Mouse (Mus musculus): ENCODE measurements around the gene 4921507P07Rik.
"Not testable (repeated sequence)": the region's sequence is repeated elsewhere in the genome, so short reads cannot be mapped to it uniquely, and the experiment has no call there.

The 4921507P07Rik gene

DNA sequence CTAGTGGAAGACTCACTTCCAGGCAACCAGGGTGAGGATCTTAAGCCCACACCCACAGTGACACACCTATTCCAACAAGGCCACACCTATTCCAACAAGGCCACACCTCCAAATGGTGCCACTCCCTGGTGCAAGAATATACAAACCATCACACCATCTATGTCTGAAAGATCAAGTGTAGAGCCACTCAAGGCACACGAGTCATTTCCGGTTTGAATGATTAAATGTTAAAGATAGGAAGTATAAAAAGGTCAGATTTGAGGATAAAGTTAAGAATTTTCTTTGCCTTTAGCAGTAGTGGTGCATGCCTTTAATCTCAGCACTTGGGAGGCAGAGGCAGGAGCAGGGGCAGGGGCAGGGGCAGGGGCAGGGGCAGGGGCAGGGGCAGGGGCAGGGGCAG lies 42.2 kb downstream of the 4921507P07Rik start:
- DNase-seq: not testable (repeated sequence)

DNA sequence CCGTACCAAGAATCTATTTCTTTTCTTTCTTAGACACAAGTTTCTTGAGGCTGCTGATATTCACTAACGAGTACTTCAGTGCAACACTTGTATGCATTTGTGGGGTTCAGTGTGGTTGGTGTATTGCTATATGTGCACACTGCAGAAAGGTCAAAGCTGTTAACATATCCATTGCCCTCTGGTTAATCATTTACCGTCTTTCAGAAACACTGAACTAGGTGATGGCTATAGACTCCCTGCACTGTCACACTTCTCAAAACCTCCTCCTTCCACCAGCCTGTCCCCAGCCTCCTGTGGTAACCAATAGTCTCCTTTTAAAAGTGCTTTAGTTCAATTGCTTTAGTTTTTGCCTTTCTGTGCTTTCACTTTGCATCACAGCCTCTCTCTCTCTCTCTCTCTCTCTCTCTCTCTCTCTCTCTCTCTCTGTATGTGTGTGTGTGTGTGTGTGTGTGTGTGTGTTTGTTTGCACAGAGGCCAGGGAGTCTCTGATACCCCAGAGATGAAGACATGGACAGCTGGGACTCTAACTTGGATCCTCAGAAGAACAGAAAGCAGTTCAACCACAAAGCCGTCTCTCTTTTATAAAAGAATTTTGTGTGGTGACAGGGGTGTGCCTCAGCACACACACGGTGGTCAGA lies 43.4 kb downstream of the 4921507P07Rik start:
- no peak for DNase-seq

DNA sequence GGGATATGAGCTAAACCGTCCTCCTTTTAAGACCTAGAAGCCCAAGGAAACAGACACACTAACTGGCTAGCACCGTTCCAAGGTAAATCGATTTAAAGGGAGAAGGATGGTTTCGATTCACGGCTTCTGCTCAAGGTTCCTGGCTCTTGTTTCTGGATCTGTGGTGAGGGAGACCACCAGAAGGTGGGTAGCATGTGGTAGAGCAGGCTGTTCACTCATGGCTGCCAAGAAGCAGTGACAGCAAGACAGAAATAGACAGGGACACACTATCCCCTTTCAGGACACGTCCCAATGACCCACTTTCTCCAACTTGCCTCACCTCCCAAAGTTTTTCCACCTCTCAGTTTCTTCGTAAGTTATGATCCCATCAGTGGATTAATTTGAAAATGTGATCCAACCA lies 46.6 kb downstream of the 4921507P07Rik start:
- no peak for DNase-seq

DNA sequence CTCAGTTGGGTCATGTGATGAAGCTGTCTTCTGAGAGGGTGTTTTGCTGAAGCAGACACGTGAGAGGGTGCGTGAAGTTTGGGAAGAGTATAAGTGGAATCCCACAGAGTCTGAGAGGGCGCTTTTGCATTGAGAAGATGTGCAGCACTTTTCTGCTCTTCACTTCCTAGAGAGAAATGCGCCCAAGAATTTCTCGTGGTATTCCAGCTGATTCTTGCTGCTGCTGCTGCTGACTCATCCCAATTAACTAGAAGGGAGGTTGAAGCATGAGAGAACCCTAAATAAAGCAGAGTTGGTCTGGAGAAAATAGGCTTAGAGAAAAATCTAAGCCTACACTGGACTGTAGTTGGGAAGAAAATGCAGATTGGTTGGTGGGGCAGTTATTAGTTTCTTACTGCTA lies 47.4 kb downstream of the 4921507P07Rik start:
- DNase-seq: no peak

DNA sequence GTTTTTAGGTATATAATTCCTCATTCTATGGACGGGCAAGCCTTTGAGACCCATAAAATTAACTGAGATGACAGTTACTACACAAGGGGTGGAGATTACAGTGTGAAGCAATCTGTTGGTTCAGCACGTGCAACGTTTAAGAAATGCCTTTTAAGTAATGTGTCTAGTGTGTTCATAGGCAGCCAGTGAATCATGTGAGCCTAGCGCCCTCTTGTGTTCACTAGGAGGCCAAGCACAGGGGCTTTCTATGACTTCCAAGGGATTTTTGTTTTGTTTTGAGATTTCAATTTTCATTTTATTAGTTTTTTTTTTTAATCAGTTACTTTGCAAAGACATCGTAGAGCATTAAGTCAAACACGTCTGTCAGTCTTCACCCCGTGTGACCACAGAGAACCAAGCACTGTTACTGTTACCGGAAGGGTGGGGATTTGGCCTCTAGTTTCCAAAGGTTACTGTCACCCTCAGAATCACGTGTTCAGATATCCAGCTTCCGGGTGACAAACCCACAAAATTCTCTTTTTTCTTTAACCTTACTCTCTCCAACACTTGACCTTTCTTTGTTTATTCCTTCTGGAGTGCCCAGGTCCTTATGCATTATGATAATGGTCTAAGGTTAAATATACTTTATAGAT lies 50.9 kb downstream of the 4921507P07Rik start:
- DNase-seq: peak; percentile 49

DNA sequence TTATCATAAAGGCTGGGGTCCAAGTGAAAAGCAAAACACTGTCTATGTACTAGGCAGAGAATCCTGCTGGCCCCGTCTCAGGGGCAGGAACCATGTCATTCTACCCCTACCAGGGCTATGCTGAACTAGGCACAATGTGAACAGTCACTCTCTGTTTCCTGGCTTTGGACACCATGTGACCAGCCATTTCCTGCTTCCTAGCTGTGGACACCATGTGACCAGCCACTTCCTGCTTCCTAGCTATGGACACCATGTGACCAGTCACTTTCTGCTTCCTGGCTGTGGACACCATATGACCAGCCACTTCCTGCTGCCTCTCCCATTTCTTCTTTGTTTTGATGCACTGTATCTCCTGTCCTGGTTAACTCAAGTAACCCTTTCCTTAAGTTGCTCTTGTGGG lies 53.9 kb downstream of the 4921507P07Rik start:
- DNase-seq: no peak

DNA sequence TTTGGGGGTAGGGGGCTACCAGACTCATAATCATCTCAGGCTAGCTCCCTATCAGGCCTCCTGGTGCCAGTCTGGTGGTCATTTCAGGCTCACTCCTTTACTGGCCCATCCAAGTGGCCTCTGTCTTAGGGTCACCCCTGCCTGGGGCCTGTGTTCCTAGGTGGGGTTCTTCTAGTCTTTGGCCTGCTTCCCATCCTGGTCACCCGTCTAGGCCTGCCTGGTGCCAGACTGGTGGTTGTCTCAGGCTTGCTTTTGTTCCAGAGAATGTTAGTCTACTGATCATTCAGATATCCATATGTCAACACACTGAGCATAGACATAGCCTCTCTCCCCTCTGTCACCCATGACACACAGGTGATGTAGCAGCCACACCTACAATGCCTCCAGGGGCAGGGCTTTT lies 56.8 kb downstream of the 4921507P07Rik start:
- no peak for DNase-seq

DNA sequence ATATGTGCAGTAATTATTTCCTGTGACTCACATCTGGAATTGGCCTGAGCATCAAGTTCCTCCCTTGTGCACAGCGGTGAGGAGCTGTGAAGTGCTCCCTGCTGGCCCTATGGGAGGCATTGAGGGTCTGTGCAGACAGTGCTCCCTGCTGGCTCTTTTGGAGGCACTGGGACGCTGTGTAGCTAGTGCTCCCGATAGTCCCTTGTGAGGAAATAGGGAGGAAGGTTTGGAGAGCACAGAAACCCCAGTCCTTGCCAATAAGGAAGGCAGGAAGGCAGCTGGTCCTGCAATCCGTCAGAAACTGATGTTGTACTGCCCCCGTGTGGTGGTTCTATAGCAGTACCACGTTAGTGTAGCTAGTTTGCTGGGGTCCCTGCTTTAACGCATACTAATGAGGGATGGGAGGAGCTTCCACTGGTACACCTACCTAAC lies 60.0 kb downstream of the 4921507P07Rik start:
- DNase-seq: peak; percentile 83

DNA sequence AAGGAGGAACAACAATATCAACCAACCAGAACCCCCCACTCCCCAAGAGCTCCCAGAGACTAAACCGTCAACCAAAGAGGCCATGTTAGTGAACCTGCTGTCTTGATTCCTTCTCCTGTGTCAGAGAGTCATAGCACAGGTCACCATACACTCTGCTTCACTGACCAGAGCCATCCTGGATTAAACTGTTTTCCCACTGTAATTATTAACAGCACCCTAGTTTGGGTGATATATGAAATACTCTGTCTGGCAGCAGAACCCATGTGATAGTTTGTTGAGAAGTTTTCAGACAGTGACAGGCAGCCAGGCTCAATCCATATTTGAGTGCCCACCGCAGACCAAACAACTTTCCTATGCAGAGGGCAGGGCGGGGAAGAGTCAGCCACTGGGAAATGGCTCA lies 61.1 kb downstream of the 4921507P07Rik start:
- DNase-seq: no peak

DNA sequence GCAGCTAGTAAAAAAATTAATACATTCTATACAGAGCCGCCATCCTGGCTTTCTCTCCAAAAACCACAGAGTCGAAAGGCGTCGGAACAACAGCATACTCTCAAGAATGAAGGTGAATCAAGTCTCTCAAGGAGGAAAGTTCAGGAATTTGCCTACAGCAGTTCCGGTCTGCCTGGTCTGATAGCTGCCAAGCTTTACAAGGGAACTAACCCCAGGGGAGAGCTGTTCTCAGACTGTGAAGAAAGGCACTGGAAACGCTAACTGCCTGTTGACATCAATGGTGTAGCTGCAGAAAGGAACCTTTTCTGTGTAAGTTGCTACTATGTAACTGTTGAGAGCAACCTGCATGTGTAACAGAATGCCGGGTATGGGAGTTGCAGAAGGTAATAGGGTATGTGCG lies 64.5 kb downstream of the 4921507P07Rik start:
- no peak for DNase-seq

DNA sequence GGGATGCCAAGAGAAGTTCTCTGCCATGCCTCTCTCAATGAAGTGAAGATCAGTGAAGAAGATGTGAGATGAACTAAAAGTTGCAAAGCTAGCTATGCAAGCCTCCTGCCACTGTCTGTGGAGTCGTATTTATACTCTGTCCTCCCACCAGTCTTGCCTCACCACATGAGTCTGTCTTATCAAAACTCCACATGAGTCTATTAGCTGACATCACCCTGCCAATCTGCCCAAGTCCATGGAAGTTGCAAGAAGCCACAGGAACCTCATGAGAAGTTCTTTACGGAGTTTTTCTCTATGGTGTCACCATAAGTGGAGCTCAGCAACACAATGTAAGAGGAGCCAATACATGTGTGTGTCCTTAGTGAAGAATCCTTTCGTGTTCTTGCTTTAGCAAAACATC lies 65.4 kb downstream of the 4921507P07Rik start:
- no peak for DNase-seq

DNA sequence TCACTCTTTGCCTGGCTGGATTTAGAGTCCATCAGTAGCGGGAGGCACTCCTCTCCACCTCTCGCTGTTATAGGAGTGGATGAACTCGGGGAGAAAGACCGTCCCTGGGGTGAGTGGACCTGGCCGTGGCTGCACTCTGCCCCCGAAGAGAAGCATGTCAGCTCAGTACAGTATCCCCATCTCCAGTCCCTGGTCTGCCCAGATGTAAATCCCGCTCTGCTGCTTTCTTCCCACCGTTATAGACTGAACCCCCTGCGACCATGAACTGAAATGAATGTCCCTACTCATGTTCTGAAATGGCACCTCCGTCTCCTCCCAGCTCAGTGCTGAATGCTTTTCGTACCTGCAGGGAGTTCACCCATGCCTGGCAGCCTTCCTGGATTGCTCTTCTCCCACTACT lies 67.2 kb downstream of the 4921507P07Rik start:
- DNase-seq: no peak

DNA sequence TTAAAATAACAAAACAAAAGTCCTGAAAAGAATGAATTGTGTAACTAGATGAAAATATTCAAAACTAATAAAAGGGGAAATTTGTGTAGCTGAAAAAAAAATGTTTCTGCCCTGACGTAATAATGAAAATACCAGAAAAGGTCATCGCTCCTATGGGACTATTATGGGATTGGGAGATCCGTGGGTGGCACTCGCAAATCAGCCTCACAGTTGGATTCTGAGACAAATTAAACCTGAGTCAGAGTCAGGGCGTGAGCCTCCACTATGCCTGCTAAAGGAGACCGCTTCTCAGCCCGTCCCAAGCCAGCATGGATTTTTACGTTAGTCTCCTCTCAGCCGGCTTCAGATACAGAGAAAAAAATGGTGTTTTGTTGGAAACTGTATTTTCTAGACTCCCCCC lies 69.0 kb downstream of the 4921507P07Rik start:
- no peak for DNase-seq

DNA sequence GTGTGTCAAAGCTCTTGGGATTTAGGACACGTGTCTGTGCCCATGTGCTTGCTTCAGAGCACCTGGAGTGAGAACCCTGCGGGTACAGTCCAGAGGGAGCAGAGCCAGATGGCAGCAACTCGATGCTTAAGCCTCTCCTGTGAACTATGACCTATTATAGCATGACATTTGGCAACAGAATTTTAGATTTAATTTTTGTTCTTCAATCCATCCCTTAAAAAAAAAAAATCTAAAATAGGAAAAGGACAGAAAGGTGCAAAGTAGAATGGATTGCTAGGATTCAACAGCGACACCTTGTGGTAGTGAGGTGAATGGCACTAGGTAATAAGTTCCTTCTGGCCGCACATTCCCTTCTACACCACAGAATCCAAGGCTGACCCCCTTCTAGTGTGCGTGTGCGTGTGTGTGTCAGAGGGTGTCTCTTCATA lies 69.8 kb downstream of the 4921507P07Rik start:
- peak; percentile 72 for DNase-seq

DNA sequence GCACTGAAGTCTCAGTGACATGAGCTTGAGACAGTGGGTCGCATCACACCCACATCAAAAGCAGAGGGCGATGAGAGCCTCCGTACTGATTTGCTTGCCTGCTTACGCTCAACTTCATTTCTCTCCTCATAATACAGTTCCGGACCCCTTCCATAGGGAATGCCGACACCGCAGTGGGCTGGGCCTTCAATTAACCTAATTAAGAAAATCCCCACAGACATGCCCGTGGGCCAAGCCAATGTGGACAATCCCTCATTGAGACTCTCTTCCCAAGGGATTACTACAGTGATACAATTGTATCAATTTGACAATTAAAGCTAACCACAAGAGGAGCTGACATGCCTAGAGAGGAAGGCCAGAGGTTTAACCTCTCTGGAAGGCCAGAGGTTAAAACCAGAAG lies 70.6 kb downstream of the 4921507P07Rik start:
- no peak for DNase-seq

DNA sequence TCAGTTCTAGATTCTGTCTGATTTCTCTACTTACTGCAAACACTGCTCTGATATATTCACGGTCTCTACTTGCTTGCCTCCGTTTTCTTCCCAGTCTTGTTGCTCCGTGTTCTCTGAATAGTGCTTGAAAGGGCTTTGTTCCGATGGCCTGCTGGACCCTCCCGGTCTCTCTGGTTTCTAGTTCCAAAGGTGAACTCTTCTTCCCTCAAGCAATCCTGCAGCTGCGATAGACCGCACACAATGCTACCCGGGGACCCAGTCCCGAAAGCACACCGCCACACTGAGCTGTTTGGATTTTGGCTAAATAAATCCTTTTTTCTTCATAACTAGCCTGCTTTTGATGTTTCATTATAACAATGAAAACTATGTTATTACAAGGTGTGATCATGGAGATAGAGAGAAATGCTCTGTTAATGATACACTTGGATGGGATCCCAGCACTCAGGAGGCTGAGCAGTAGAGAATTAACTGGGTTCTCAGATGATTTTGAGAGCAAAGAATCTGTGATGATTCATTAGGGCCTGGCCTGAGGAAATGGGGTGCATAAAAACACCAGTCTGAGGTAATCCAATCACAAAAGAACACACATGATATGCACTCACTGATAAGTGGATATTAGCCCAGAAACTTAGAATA lies 72.1 kb downstream of the 4921507P07Rik start:
- DNase-seq: no peak
